Mouse (Mus musculus): ENCODE data around the gene Peak1.

GRCm38 (mm10) chr9:56302921-56303465 is 114.9 kb downstream of the Peak1 start:
- TF ChIP-seq CTCF (IDR thresholded peaks at IDR 0.05) (no peak), EP300 (IDR thresholded peaks at IDR 0.05; ENCODE audit: insufficient read depth, low read depth, low read length) (no peak)
